Mouse (Mus musculus) thymus, postnatal 25 days (tissue): ENCODE data around the gene Nfatc2.

Experiments used
- DNase-seq: peaks from one replicate; pipeline ENCODE4 v3.0.0; 2022

Nfatc2 gene

DNA sequence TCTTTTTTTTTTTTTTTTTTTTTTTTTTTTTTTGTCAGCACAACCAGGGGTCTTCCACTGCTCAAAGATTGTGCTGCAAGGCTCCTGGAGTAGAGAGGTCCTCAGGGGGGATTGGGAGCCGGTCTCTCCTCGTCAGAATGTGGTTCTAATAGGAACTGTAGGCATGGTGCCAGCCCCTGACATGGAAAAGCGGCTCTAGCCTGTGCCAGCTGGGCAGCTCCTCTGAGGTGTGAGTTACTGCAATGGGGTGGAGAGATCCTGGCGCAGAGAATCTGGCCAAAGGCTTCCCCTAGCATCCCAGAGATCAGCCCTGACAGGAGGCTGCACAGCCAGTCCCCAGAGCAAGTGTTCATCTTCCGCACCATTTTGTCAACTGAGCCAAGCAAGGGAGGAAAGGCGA is 120.8 kb downstream of the Nfatc2 start:
- DNase-seq, result no peak

GRCm38 (mm10) chr2:168479930-168480329 is 121.5 kb downstream of the Nfatc2 start:
- DNase-seq, result no peak

- DNase-seq, result no peak
Observed at GRCm38 (mm10) chr2:168478431-168478830, 123.0 kb downstream of the Nfatc2 start.

GRCm38 (mm10) chr2:168473496-168473895 is 128.0 kb downstream of the Nfatc2 start:
- DNase-seq, result peak; percentile 48

- DNase-seq, result peak; percentile 87
Observed at GRCm38 (mm10) chr2:168472899-168473298, 128.6 kb downstream of the Nfatc2 start.

DNA sequence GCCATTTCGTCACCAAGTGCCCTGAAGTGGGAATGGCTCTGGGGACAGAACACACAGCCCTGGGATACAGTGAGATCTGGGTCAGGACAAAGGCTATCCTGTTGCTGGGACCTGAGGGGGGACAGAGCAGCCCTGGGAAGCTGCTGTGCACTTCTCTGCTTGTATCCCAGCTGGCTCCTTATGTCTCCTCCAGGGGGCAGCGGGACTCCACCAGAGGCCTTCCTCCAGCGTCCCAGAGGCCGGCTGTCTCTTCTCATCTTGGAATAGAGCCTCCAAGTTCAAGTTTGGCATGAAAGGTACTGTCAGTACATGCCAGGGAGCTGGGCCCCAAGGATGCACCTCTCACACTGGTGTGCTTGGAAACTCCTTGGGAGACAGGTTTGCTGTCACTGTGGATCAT is 132.4 kb downstream of the Nfatc2 start:
- peak; percentile 74 for DNase-seq

DNA sequence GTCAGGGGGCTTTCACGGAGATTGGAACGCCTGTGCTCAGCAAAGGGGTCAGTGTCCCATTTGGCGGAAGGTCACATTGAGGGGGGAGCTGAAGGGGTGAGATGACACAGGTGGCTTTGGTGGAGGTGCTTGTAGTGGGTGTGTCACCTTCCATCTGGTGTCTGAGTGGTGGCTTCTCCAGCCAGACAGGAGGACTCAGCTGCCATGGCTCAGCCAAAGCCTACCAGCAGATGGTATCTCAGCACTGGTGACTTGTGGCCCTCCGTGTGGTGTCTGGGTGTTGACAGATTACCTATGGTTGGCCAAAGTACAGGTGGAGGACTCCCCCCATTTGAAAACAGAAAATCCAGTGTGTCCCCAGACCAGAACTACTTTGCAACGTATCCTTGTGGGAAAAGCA is 134.3 kb downstream of the Nfatc2 start:
- DNase-seq, result no peak

GRCm38 (mm10) chr2:168466066-168466465 is 135.4 kb downstream of the Nfatc2 start:
- DNase-seq, result no peak

DNA sequence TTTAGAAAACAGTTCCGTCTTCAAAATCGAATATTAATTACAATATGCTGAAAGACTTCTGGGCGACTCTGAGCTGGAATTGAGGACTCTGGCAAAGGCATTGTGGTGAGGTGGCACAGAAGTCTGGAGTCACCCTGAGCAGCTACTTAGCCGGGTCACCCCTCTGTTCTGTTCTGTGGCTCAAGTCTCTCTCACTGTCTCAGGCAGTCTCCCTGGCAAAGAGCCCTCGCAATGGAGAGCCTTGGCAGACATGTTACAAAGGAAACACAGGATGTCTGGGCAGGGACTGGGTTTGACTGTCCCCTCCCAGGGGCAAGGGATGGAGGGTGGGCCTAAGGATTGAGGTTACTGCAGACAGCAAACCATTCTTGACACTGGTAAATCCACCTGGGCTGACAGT is 135.8 kb downstream of the Nfatc2 start:
- DNase-seq, result no peak

- DNase-seq, result no peak
Observed at GRCm38 (mm10) chr2:168461865-168462264, 139.6 kb downstream of the Nfatc2 start.

- DNase-seq, result no peak
Observed at GRCm38 (mm10) chr2:168459627-168460026, 141.8 kb downstream of the Nfatc2 start.

DNA sequence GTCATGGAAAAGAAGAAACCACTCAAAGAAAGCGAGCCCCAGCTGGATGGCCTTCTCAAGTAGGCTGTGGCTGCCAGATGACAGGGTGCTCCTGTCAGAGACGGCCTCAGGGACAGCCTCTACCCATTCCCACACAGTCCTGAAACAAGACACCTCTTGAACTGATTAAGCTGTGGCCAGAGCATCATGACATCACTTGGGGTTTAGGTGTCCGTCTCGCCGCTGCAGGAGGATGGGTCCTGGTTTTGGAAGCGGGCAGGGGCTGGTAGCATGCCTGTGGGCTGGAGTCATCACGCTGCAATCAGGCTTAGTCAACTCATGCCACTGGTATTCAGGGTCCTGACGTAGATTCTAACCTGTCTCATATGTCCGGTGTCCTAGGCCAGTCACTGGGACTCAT is 142.9 kb downstream of the Nfatc2 start:
- DNase-seq, result no peak

- no peak for DNase-seq
Observed at GRCm38 (mm10) chr2:168451714-168452708, 149.4 kb downstream of the Nfatc2 start.

DNA sequence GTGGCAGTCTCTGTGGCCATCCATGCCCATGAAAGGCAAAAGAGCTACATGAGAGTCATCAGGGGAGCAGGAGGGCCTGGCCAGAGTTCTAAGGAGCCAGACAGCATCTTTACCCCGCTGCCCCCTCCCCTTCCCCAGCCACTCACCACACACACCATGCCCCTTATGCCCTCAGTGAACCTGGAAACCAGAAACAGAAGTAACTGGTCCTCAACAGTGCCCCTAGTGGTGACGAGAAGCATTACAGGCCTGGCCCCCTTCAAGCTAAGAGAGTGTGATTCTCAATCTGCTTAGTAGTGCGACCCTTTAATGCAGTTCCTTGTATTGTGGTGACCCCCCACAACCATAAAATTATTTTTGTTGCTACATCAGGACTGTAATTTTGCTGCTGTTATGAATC is 150.5 kb downstream of the Nfatc2 start:
- peak; percentile 36 for DNase-seq

- no peak for DNase-seq
Observed at GRCm38 (mm10) chr2:168448054-168448453, 153.4 kb downstream of the Nfatc2 start.

DNA sequence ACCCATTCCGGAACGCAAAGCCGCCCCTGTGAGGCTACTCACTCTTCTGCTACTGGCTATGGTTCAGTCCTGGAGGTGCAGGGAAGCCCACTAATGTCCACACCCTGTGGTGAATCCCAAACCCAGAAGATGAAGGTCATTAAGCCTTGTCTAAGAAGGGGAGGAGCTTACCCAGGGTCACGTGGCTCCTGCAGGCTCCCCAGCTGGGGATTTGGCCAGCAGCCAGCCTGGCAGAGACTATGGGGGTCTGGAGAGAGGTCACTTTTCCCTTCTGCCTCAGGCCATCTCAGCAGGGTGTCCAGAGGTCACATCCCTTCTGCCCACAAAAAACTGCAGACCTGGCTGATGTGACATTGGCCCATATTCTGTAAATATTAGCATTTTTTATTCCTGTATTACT is 153.9 kb downstream of the Nfatc2 start:
- no peak for DNase-seq

GRCm38 (mm10) chr2:168445211-168445810 is 156.1 kb downstream of the Nfatc2 start:
- DNase-seq, result peak; percentile 60

- no peak for DNase-seq
Observed at GRCm38 (mm10) chr2:168444126-168444525, 157.3 kb downstream of the Nfatc2 start.

- DNase-seq, result no peak
Observed at GRCm38 (mm10) chr2:168441494-168441893, 160.0 kb downstream of the Nfatc2 start.

DNA sequence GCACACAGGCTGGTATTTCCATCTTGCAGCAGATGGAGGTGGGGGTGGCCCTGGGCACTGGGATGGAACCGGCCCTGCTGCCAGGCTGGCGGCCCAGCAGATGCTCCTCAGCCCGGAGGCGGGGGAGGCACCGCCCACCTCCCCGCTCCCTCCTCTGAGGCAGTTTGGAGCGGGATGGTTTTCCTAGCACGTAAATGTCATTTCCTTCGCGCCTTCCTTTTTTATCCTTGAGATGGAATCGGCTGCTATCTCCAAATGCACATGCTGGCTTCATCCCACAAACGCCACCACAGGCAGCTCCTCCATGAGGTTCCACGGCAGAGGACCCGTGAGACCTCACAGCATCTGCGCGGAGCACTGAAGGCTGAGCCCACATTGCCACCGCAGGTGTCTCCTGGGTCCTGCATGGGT is 160.5 kb downstream of the Nfatc2 start:
- DNase-seq, result no peak

GRCm38 (mm10) chr2:168438981-168439452 is 162.4 kb downstream of the Nfatc2 start:
- peak; percentile 73 for DNase-seq

- DNase-seq, result no peak
Observed at GRCm38 (mm10) chr2:168434187-168434586, 167.3 kb downstream of the Nfatc2 start.

GRCm38 (mm10) chr2:168433392-168433791 is 168.1 kb downstream of the Nfatc2 start:
- DNase-seq, result no peak

- DNase-seq, result no peak
Observed at GRCm38 (mm10) chr2:168432394-168432793, 169.1 kb downstream of the Nfatc2 start.
